Mouse (Mus musculus): ENCODE results near the gene Plbd1. TPM values are rescaled to one million over a fixed set of nuclear protein-coding genes. Genes with fewer than 3 reads are reported as not detected.

The Plbd1 gene
- polyA plus RNA-seq, 1 experiment from 2014 or later: 5.2 TPM

GRCm38 (mm10) chr6:136594541-136594940 lies 67.2 kb downstream of the Plbd1 start:
- Histone ChIP-seq H3K4me1 (replicated peaks; ENCODE audit: insufficient read depth, low read length) (no peaks in the 10 kb centered on the region), H3K9me3 (replicated peaks; ENCODE audit: low read length) (no peaks in the 10 kb centered on the region), H3K9ac (ENCODE audit: low read depth, low read length) (no peak overlapping the region), H3K27me3 (ENCODE audit: insufficient read depth, low read length) (no peaks in the 10 kb centered on the region), H3K27ac (no peak overlapping the region), H3K36me3 (ENCODE audit: insufficient read depth, low read length) (peaks cover 46% of the 10 kb centered on the region), H3K4me3 (replicated peaks; ENCODE audit: low read depth, low read length) (no peak overlapping the region), H3K4me2 (ENCODE audit: low read length) (no peak overlapping the region)
- no peak for TF ChIP-seq CTCF (IDR thresholded peaks at IDR 0.05; ENCODE audit: low read depth)
- no peak for ATAC-seq (replicated peaks; ENCODE audit: low FRiP score, low read depth)
- no peak for DNase-seq (ENCODE audit: low spot score)
- 92% methylated on average over 4 of the region's 4 CpGs for whole genome bisulfite sequencing

GRCm38 (mm10) chr6:136590739-136591138 lies 71.0 kb downstream of the Plbd1 start:
- H3K4me1 ChIP-seq (replicated peaks; ENCODE audit: insufficient read depth, low read length): no peaks in the 10 kb centered on the region
- H3K4me3 ChIP-seq (replicated peaks; ENCODE audit: low read depth, low read length): no peak overlapping the region
- 87% methylated on average over 4 of the region's 4 CpGs for WGBS
- ATAC-seq (replicated peaks; ENCODE audit: low FRiP score, low read depth): no peak
- no peak overlapping the region for H3K27ac ChIP-seq
- no peak overlapping the region for H3K9ac ChIP-seq (ENCODE audit: low read depth, low read length)
- peaks cover 51% of the 10 kb centered on the region for H3K36me3 ChIP-seq (ENCODE audit: insufficient read depth, low read length)
- H3K9me3 ChIP-seq (replicated peaks; ENCODE audit: low read length): no peaks in the 10 kb centered on the region
- no peak overlapping the region for H3K4me2 ChIP-seq (ENCODE audit: low read length)
- DNase-seq (ENCODE audit: low spot score): no peak
- no peaks in the 10 kb centered on the region for H3K27me3 ChIP-seq (ENCODE audit: insufficient read depth, low read length)
- TF ChIP-seq CTCF (IDR thresholded peaks at IDR 0.05; ENCODE audit: low read depth): no peak

DNA sequence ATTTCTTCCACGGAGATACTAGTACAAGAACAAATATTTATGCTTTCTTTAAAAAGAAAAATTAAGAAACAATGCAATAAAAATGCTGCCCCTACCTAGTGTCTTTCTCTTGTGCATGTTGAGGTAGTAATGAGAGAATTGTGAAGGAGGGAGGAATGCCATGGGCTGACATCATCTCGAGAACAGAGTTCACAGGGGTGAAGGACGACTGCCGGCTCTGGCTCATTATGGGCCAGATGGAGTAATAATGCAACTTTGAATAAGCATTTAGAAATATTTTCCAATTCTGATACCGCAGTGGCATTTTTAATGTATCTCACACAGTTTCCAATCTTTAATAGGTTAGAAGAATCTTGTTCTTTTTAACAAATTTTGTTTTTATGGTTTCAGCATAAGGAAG lies 95.7 kb downstream of the Plbd1 start:
- Histone ChIP-seq H3K4me2 (ENCODE audit: low read length) (no peak overlapping the region), H3K9ac (ENCODE audit: low read depth, low read length) (no peak overlapping the region), H3K27me3 (ENCODE audit: insufficient read depth, low read length) (no peaks in the 10 kb centered on the region), H3K9me3 (replicated peaks; ENCODE audit: low read length) (0 out of 2 replicates have a peak, but pooled peaks cover 4% of the 10 kb centered on the region), H3K4me1 (replicated peaks; ENCODE audit: insufficient read depth, low read length) (no peaks in the 10 kb centered on the region), H3K36me3 (ENCODE audit: insufficient read depth, low read length) (peaks cover 65% of the 10 kb centered on the region), H3K4me3 (replicated peaks; ENCODE audit: low read depth, low read length) (no peak overlapping the region), H3K27ac (no peak overlapping the region)
- WGBS: 86% methylated on average over 5 of the region's 5 CpGs
- TF ChIP-seq CTCF (IDR thresholded peaks at IDR 0.05; ENCODE audit: low read depth): no peak
- DNase-seq (ENCODE audit: low spot score) (no peak), ATAC-seq (replicated peaks; ENCODE audit: low FRiP score, low read depth) (no peak)

Other genes starting within 250 kb of the Plbd1 start
- gene E330021D16Rik, start 246.4 kb downstream of the Plbd1 start, polyA plus RNA-seq (2015; fragmentation: Nextera tagmentation; extraction: Ambion mirVana): 4.2 and 4.7 TPM in 2 replicates
- gene Atf7ip, start 155.8 kb downstream of the Plbd1 start, polyA plus RNA-seq (2015; fragmentation: Nextera tagmentation; extraction: Ambion mirVana): 17.9 and 20.2 TPM in 2 replicates
- 0.04 and 0.11 TPM in 2 replicates for gene Gucy2c, start 119.8 kb upstream of the Plbd1 start, polyA plus RNA-seq (2015; fragmentation: Nextera tagmentation; extraction: Ambion mirVana)
- 0.64 and 0.88 TPM in 2 replicates for gene Hist4h4, start 142.5 kb upstream of the Plbd1 start, polyA plus RNA-seq (2015; fragmentation: Nextera tagmentation; extraction: Ambion mirVana)
- gene H2afj, start 146.3 kb upstream of the Plbd1 start, polyA plus RNA-seq (2015; fragmentation: Nextera tagmentation; extraction: Ambion mirVana): 168 and 180 TPM in 2 replicates
- 1.6 and 2.1 TPM in 2 replicates for gene BC049715, start 165.7 kb upstream of the Plbd1 start, polyA plus RNA-seq (2015; fragmentation: Nextera tagmentation; extraction: Ambion mirVana)
- gene Wbp11, start 166.3 kb upstream of the Plbd1 start, polyA plus RNA-seq (2015; fragmentation: Nextera tagmentation; extraction: Ambion mirVana): 76.4 and 82.9 TPM in 2 replicates
- gene Smco3, start 173.5 kb upstream of the Plbd1 start, polyA plus RNA-seq (2015; fragmentation: Nextera tagmentation; extraction: Ambion mirVana): 2.1 TPM in 2 replicates
- gene Art4, start 195.8 kb upstream of the Plbd1 start, polyA plus RNA-seq (2015; fragmentation: Nextera tagmentation; extraction: Ambion mirVana): 7.4 and 9.3 TPM in 2 replicates
- 605 and 626 TPM in 2 replicates for gene Mgp, start 213.9 kb upstream of the Plbd1 start, polyA plus RNA-seq (2015; fragmentation: Nextera tagmentation; extraction: Ambion mirVana)

Data from kidney, postnatal 0 days (tissue).